Mouse (Mus musculus) right cerebral cortex, postnatal 36 days (tissue): ENCODE data around the gene Ccar1.
A peak's percentile ranks its signal among the peaks of the same experiment; 100 is the strongest.
"Not testable (repeated sequence)": the region's sequence is repeated elsewhere in the genome, so short reads cannot be mapped to it uniquely, and the experiment has no call there.

Experiments
- DNase-seq, 2 experiments: peaks; one replicate each; pipeline ENCODE4 v3.0.0; 2022; ENCODE audit warnings: low spot score in 2 of 2, mixed read lengths in 1 of 2

Gene Ccar1

GRCm38 (mm10) chr10:62725771-62726687 lies 66.1 kb downstream of the Ccar1 start, which contains the start of gene Stox1:
Gene Stox1 (minus strand): TSS chr10:62726128.
- peak; percentile 38 to 48 for DNase-seq

- DNase-seq = no peak
Measured at GRCm38 (mm10) chr10:62724936-62725335, 67.2 kb downstream of the Ccar1 start.

DNA sequence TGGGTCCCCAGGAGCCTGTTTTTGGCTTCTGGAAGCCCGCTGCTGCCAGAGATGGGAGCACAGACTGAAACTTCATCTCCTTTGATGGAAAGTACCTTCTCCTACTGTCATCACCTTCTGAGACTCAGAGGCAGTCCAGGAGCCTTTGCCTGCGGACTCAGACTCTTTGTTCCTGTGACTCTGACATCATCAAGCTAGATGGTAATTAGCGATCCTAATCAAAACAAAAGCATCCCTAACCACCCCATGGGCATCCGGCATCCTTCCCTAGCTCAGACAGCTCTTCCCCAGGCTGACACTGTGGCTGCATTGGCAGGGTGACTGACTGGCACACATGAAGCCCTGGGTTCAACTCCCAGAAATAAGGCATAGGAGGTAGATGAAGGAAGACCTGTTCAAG lies 69.4 kb downstream of the Ccar1 start:
- no peak for DNase-seq

GRCm38 (mm10) chr10:62720574-62720973 lies 71.5 kb downstream of the Ccar1 start:
- DNase-seq = not testable (repeated sequence)

DNA sequence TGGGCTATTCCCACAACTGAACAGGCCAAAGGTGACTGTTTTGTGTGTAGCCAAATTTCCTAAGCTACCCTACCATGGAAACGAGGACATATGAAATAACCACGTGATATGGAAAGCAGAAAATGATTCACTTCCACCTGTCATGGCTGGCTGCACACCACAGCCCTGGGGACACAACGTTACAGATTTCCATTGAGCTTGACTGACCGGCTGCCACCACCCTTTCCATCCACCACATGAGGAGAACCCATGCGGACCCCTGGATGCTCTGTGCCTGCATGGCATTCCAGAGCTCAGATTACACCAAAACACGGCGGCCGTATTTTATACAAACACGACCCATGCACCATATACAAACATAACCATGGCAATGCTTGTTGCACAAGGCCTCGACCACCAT lies 78.6 kb downstream of the Ccar1 start:
- no peak for DNase-seq

DNA sequence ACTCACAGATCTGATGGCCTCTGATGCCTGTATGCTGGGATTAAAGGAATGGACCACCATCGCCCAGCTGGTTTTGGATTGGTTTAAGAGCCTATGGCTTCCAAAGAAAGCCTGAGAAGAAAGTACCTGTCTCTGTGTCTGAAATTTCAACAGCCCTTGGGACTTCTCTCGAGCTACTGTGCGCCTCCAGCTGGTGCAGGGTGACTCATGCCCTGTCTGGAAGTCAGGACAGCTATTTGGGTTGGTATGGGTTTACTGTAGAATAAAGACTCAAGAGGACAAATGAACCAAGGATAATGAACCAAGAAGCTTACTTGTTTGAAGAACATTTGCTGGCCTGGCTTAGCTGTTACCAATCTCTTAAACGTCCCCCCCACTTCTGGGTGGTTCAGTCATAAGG lies 88.5 kb downstream of the Ccar1 start:
- no peak for DNase-seq

DNA sequence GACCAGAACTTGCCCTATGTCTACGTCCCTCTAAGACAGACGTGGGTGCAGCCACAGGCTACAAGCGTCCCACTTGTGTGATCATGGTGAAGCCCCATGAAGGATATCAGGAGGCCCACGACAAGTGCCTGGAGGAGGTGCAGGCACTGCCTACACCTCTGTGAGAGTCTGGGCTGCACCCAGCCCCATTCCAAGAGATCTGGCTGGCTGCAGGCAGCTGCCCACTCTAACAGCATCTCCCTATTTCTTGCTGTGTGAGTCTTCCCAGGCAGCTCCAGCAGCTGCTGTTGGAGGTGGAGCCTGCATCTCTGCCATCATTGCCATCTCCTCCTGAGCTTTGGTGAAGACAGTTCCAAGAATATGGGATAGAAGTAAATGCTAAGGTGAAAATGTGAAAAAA lies 89.7 kb downstream of the Ccar1 start:
- DNase-seq = peak; percentile 45 to 73
